Mouse (Mus musculus): Measurements from ENCODE around the gene Apex1.

DNA sequence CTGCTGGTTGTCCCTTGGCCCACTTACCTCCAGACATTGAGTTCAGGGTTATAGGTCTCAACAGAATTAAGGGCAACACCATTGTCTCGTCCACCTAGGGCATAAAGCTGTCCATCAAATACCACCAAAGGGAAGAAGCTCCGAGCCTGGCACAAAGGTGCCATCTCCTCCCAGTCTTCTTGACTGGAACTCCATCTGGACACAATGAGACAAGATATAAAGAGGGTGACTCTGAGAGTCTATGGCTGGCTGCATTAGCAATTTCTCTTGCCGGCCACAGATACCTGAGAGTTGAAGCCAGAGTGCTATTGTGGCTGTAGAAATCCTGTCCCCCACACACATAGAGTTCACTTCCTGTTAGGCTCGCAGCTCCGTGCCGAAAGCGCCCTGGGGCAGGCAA lies 32.7 kb upstream of the Apex1 start:
- TF ChIP-seq CTCF (IDR thresholded peaks at IDR 0.05; ENCODE audit: low read depth) (no peak), EP300 (optimal IDR thresholded peaks at IDR 0.05) (no peak)

Data from stomach, postnatal 0 days (tissue).